In the genomic region with DNA sequence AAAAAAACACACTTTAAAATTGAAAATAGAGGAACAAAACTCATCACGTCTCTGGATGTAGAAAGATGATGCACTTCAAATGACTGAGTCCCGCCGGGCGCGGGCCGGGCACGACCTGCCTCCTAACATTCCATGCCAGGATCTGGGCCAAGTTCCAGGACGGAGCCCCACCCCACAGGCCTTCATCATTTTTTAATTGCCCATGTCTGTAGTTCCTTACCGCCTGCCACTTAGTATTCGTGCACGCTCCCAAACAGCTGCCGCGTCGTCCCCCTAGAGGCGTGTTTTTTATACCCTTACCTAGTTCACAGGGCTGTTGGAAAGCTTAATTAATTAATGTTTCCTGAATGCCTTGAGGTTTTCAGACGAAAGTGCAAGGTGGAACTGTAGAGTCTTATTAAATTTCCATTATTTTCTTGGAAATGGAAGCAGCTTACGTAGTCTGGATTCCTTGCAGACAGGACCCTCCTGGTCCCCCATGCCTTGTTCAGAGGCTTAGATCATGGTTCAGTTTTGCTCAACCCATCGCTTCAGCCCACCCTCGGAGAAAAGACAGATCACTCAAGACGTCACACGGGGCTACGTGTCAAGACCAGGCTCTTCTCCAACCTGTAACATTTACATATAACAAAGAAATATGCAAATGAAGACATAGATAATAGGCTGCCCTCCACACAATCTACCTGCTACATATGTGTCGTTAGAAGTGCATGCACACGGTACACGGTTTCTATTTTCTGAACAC, we compare ENCODE assay signal across 14 mouse cellular contexts.
DNase-seq lines count a peak whose midpoint lies in the region; ATAC-seq and TF ChIP-seq lines count a peak whose summit lies in the region.
"Had no signal": no experiment of that assay in that cellular context is flagged by ENCODE, and none has a peak within 500 bp of the region (broad histone marks: within the 10 kb centered on the region; RNA-seq: fewer than 3 reads in every experiment).

No protein-coding gene starts in this region.

- TF ChIP-seq CTCF in forebrain, postnatal 0 days (IDR thresholded peaks at IDR 0.05; ENCODE audit: low read depth), result peak; percentile 21; the same call in 1 of the 2 replicates

- peak; percentile 56; the same call in 1 of the 2 replicates for ATAC-seq in hindbrain, embryonic 12.5 days (ENCODE audit: low FRiP score)
- ATAC-seq in forebrain, embryonic 12.5 days (ENCODE audit: low FRiP score), result peak; percentile 44; the same call in 1 of the 2 replicates
- no peak for ATAC-seq in forebrain, postnatal 0 days
- ATAC-seq in midbrain, embryonic 14.5 days (ENCODE audit: low FRiP score, low TSS enrichment), result no peak; the same call in 1 of the 2 replicates
- ATAC-seq in erythroblast, adult 5-6 weeks (replicated peaks; ENCODE audit: low FRiP score, poor library complexity, severe bottlenecking), result no peak
- ATAC-seq: inflammation-experienced regulatory T-cells, adult 6 months; liver, embryonic 12.5 days had no signal

- no peak overlapping the region for H3K27ac ChIP-seq in hindbrain, embryonic 12.5 days
- H3K27ac ChIP-seq in hindbrain, embryonic 10.5 days, result no peak overlapping the region
- no peak overlapping the region for H3K27ac ChIP-seq in forebrain, embryonic 12.5 days
- no peak overlapping the region for H3K27ac ChIP-seq in forebrain, postnatal 0 days (ENCODE audit: low read depth, low read length)
- H3K27ac ChIP-seq in midbrain, embryonic 14.5 days (replicated peaks; ENCODE audit: low read depth, low read length), result no peak overlapping the region
- H3K27ac ChIP-seq: heart, adult 2 months; liver, embryonic 12.5 days had no signal

- H3K4me2 ChIP-seq in hindbrain, embryonic 12.5 days (replicated peaks), result no peak overlapping the region
- no peak overlapping the region for H3K4me2 ChIP-seq in forebrain, embryonic 12.5 days
- no peak overlapping the region for H3K4me2 ChIP-seq in forebrain, postnatal 0 days (ENCODE audit: low read depth)
- H3K4me2 ChIP-seq in midbrain, embryonic 14.5 days (ENCODE audit: low read length), result no peak overlapping the region
- H3K4me2 ChIP-seq: liver, embryonic 12.5 days had no signal

- no peak for DNase-seq in hindbrain, embryonic 10.5 days (ENCODE audit: low spot score)
- peak; percentile 10 for DNase-seq in forebrain, postnatal 0 days
- peak; percentile 70 for DNase-seq in midbrain, embryonic 14.5 days
- no peak for DNase-seq in kidney, adult 18-20 months
- no peak for DNase-seq in lung, adult 18-20 months
- DNase-seq: cerebellum, adult 11 months; embryo, embryonic 11 days; heart, adult 2 months had no signal

- WGBS in hindbrain, embryonic 12.5 days, result 71% methylated on average over 25 of the region's 25 CpGs
- 85% methylated on average over 25 of the region's 25 CpGs for WGBS in hindbrain, embryonic 10.5 days
- 69% methylated on average over 25 of the region's 25 CpGs for WGBS in forebrain, embryonic 12.5 days
- WGBS in forebrain, postnatal 0 days, result 39% methylated on average over 25 of the region's 25 CpGs
- WGBS in midbrain, embryonic 14.5 days, result 57% methylated on average over 25 of the region's 25 CpGs

- H3K9me3 ChIP-seq in hindbrain, embryonic 12.5 days (replicated peaks), result no peaks in the 10 kb centered on the region
- H3K9me3 ChIP-seq in hindbrain, embryonic 10.5 days, result peaks cover 4% of the 10 kb centered on the region; the same call in 1 of the 2 replicates
- no peaks in the 10 kb centered on the region for H3K9me3 ChIP-seq in forebrain, embryonic 12.5 days
- H3K9me3 ChIP-seq in forebrain, postnatal 0 days (ENCODE audit: low read length), result peaks cover 5% of the 10 kb centered on the region; the same call in 1 of the 2 replicates
- H3K9me3 ChIP-seq in midbrain, embryonic 14.5 days (ENCODE audit: control insufficient read depth, low read length), result peaks cover 5% of the 10 kb centered on the region; the same call in 1 of the 2 replicates
- H3K9me3 ChIP-seq: liver, embryonic 12.5 days had no signal

- H3K4me3 ChIP-seq in hindbrain, embryonic 12.5 days, result no peak overlapping the region
- H3K4me3 ChIP-seq in hindbrain, embryonic 10.5 days, result no peak overlapping the region
- H3K4me3 ChIP-seq in forebrain, embryonic 12.5 days (replicated peaks), result no peak overlapping the region
- H3K4me3 ChIP-seq in forebrain, postnatal 0 days (ENCODE audit: low read depth, low read length), result no peak overlapping the region
- H3K4me3 ChIP-seq in midbrain, embryonic 14.5 days (replicated peaks; ENCODE audit: low read depth, low read length), result no peak overlapping the region
- H3K4me3 ChIP-seq: erythroblast, embryonic 14.5 days; heart, adult 2 months; liver, embryonic 12.5 days had no signal

- no peaks in the 10 kb centered on the region for H3K27me3 ChIP-seq in hindbrain, embryonic 12.5 days
- H3K27me3 ChIP-seq in hindbrain, embryonic 10.5 days (ENCODE audit: insufficient read depth, poor library complexity, severe bottlenecking), result peaks cover under 1% of the 10 kb centered on the region; the same call in 1 of the 2 replicates
- H3K27me3 ChIP-seq in forebrain, embryonic 12.5 days, result peaks cover 24% of the 10 kb centered on the region
- H3K27me3 ChIP-seq in forebrain, postnatal 0 days (ENCODE audit: insufficient read depth, low read length), result no peaks in the 10 kb centered on the region; the same call in 1 of the 2 replicates
- H3K27me3 ChIP-seq in midbrain, embryonic 14.5 days (ENCODE audit: control insufficient read depth, insufficient read depth, low read length), result no peaks in the 10 kb centered on the region
- H3K27me3 ChIP-seq: liver, embryonic 12.5 days had no signal

- H3K9ac ChIP-seq in hindbrain, embryonic 12.5 days, result no peak overlapping the region
- H3K9ac ChIP-seq in forebrain, embryonic 12.5 days, result no peak overlapping the region
- H3K9ac ChIP-seq in forebrain, postnatal 0 days, result no peak overlapping the region
- H3K9ac ChIP-seq in midbrain, embryonic 14.5 days (replicated peaks; ENCODE audit: low read length), result no peak overlapping the region
- H3K9ac ChIP-seq: liver, embryonic 12.5 days had no signal

- H3K36me3 ChIP-seq in hindbrain, embryonic 12.5 days, result no peaks in the 10 kb centered on the region
- H3K36me3 ChIP-seq in hindbrain, embryonic 10.5 days, result no peaks in the 10 kb centered on the region
- H3K36me3 ChIP-seq in forebrain, embryonic 12.5 days (replicated peaks), result no peaks in the 10 kb centered on the region
- no peaks in the 10 kb centered on the region for H3K36me3 ChIP-seq in forebrain, postnatal 0 days (ENCODE audit: insufficient read depth)
- H3K36me3 ChIP-seq in midbrain, embryonic 14.5 days (ENCODE audit: control insufficient read depth, insufficient read depth, low read length), result no peaks in the 10 kb centered on the region
- H3K36me3 ChIP-seq: liver, embryonic 12.5 days had no signal

- H3K4me1 ChIP-seq in hindbrain, embryonic 12.5 days, result 0 out of 2 replicates have a peak, but pooled peaks cover 2% of the 10 kb centered on the region
- H3K4me1 ChIP-seq in hindbrain, embryonic 10.5 days (replicated peaks), result 0 out of 2 replicates have a peak, but pooled peaks cover 5% of the 10 kb centered on the region
- peaks cover 7% of the 10 kb centered on the region; the same call in 1 of the 2 replicates for H3K4me1 ChIP-seq in forebrain, embryonic 12.5 days
- no peaks in the 10 kb centered on the region for H3K4me1 ChIP-seq in forebrain, postnatal 0 days (ENCODE audit: insufficient read depth)
- H3K4me1 ChIP-seq in midbrain, embryonic 14.5 days (ENCODE audit: control insufficient read depth, insufficient read depth, low read length), result no peaks in the 10 kb centered on the region
- H3K4me1 ChIP-seq: liver, embryonic 12.5 days had no signal

Comparison
In these comparisons a context has a peak if more than half of its experiments do, and no peak if none do; other contexts are left out.
1. ATAC-seq: peak in hindbrain, embryonic 12.5 days (single experiment) and forebrain, embryonic 12.5 days (single experiment); none in forebrain, postnatal 0 days (single experiment), midbrain, embryonic 14.5 days (single experiment) and erythroblast, adult 5-6 weeks (single experiment).
2. DNase-seq: peak in forebrain, postnatal 0 days (single experiment) and midbrain, embryonic 14.5 days (single experiment); none in hindbrain, embryonic 10.5 days (single experiment), kidney, adult 18-20 months (single experiment) and lung, adult 18-20 months (0 of 2).